Mouse (Mus musculus) neural tube, embryonic 15.5 days (tissue): ENCODE data around the gene Tet2. TPM values are rescaled to one million over a fixed set of nuclear protein-coding genes. Genes with fewer than 3 reads are reported as not detected.
"Not testable (repeated sequence)": the region's sequence is repeated elsewhere in the genome, so short reads cannot be mapped to it uniquely, and the experiment has no call there.

Experiments
- ATAC-seq: fragments of 200-750 bp; cut with Nextera tagmentation; 2 replicates; pipeline ENCODE4 v1.8.0; 2017; ENCODE audit warnings: mild to moderate bottlenecking, moderate TSS enrichment, moderate library complexity; ENCODE audit not compliant: low FRiP score
- H3K27ac ChIP-seq: fragments of 300-500 bp; sonication (generic); replicated peaks from 2 replicates; pipeline ENCODE4 v1.5.1; 2015; ENCODE audit warnings: mild to moderate bottlenecking, inconsistent platforms
- H3K27me3 ChIP-seq: fragments of 300-500 bp; sonication (generic); replicated peaks from 2 replicates; pipeline ENCODE4 v1.6.1; 2015; ENCODE audit warnings: inconsistent platforms
- H3K36me3 ChIP-seq: fragments of 300-500 bp; sonication (generic); 2 replicates; pipeline ENCODE4 v1.6.1; 2015; ENCODE audit warnings: inconsistent platforms
- H3K4me1 ChIP-seq: fragments of 300-500 bp; sonication (generic); 2 replicates; pipeline ENCODE4 v1.6.1; 2015; ENCODE audit warnings: inconsistent platforms
- H3K4me2 ChIP-seq: fragments of 300-500 bp; sonication (generic); 2 replicates; pipeline ENCODE4 v1.6.1; 2015; ENCODE audit warnings: inconsistent platforms, mild to moderate bottlenecking, moderate library complexity
- H3K4me3 ChIP-seq: fragments of 300-500 bp; sonication (generic); replicated peaks from 2 replicates; pipeline ENCODE4 v1.5.1; 2015; ENCODE audit warnings: mild to moderate bottlenecking, inconsistent platforms
- H3K9ac ChIP-seq: fragments of 300-500 bp; sonication (generic); replicated peaks from 2 replicates; pipeline ENCODE4 v1.6.1; 2015; ENCODE audit warnings: mild to moderate bottlenecking, inconsistent platforms
- H3K9me3 ChIP-seq: fragments of 300-500 bp; sonication (generic); replicated peaks from 2 replicates; pipeline ENCODE4 v1.6.1; 2016; ENCODE audit warnings: inconsistent platforms
- WGBS: fragments of 180-500 bp; shearing (Covaris S2); methylation state at CpG from one replicate; pipeline ENCODE4 v1.1.7; 2015; ENCODE audit warnings: mixed read lengths; 5-methylcytosine and 5-hydroxymethylcytosine counted together
- polyA plus RNA-seq: library from polyadenylated mRNA; unstranded; fragments of >200 nt; fragmentation: Nextera tagmentation; extraction: Ambion mirVana; gene quantifications from 2 replicates; pipeline ENCODE4 v1.2.1, GENCODE M21; 2015

Tet2 gene
- polyA plus RNA-seq: 15.2 and 15.7 TPM in 2 replicates

GRCm38 (mm10) chr3:133544551-133545303 is at the start of gene Tet2:
Gene Tet2, minus strand, starts transcription at chr3:133545139.
- peak within 1 kb of the TSS; percentile 95 for H3K27ac ChIP-seq
- under 1% methylated on average over 72 of the region's 73 CpGs for WGBS
- H3K4me2 ChIP-seq: peak within 1 kb of the TSS; percentile 87
- H3K36me3 ChIP-seq: no peaks in the 10 kb centered on the region
- H3K4me1 ChIP-seq: peaks cover 25% of the 10 kb centered on the region
- H3K4me3 ChIP-seq: peak within 1 kb of the TSS; percentile 77
- no peaks in the 10 kb centered on the region for H3K9me3 ChIP-seq
- peak within 1 kb of the TSS; percentile 73 for H3K9ac ChIP-seq
- peak; percentile 72 for ATAC-seq
- H3K27me3 ChIP-seq: no peaks in the 10 kb centered on the region

GRCm38 (mm10) chr3:133592995-133593394 is 48.1 kb upstream of the Tet2 start:
- not testable (repeated sequence) for H3K4me2 ChIP-seq, H3K9ac ChIP-seq, H3K36me3 ChIP-seq, H3K27ac ChIP-seq, H3K4me1 ChIP-seq, H3K9me3 ChIP-seq, H3K27me3 ChIP-seq, H3K4me3 ChIP-seq, ATAC-seq
- 90% methylated on average over 2 of the region's 2 CpGs for WGBS

GRCm38 (mm10) chr3:133590506-133591152 is 45.7 kb upstream of the Tet2 start:
- no peaks in the 10 kb centered on the region for H3K36me3 ChIP-seq
- no peaks in the 10 kb centered on the region for H3K4me1 ChIP-seq
- no peak overlapping the region for H3K9ac ChIP-seq
- no peak overlapping the region for H3K27ac ChIP-seq
- ATAC-seq: no peak
- no peaks in the 10 kb centered on the region for H3K27me3 ChIP-seq
- H3K4me2 ChIP-seq: no peak overlapping the region
- no peak overlapping the region for H3K4me3 ChIP-seq
- 92% methylated on average over 7 of the region's 7 CpGs for WGBS
- H3K9me3 ChIP-seq: no peaks in the 10 kb centered on the region

GRCm38 (mm10) chr3:133585010-133585409 is 40.1 kb upstream of the Tet2 start:
- H3K36me3 ChIP-seq: no peaks in the 10 kb centered on the region
- no peak overlapping the region for H3K9ac ChIP-seq
- H3K27ac ChIP-seq: no peak overlapping the region
- no peak for ATAC-seq
- H3K4me1 ChIP-seq: no peaks in the 10 kb centered on the region
- H3K4me2 ChIP-seq: no peak overlapping the region
- 76% methylated on average over 2 of the region's 2 CpGs for WGBS
- no peaks in the 10 kb centered on the region for H3K9me3 ChIP-seq
- no peak overlapping the region for H3K4me3 ChIP-seq
- no peaks in the 10 kb centered on the region for H3K27me3 ChIP-seq

GRCm38 (mm10) chr3:133583411-133584025 is 38.6 kb upstream of the Tet2 start:
- Histone ChIP-seq H3K9me3 (no peaks in the 10 kb centered on the region), H3K36me3 (no peaks in the 10 kb centered on the region), H3K27me3 (no peaks in the 10 kb centered on the region), H3K4me1 (no peaks in the 10 kb centered on the region), H3K4me3 (no peak overlapping the region), H3K4me2 (no peak overlapping the region), H3K9ac (no peak overlapping the region), H3K27ac (no peak overlapping the region)
- WGBS: 91% methylated on average over 9 of the region's 9 CpGs
- no peak for ATAC-seq

GRCm38 (mm10) chr3:133582969-133583368 is 38.0 kb upstream of the Tet2 start:
- Histone ChIP-seq H3K4me2 (no peak overlapping the region), H3K27ac (no peak overlapping the region), H3K4me1 (no peaks in the 10 kb centered on the region), H3K4me3 (no peak overlapping the region), H3K9me3 (no peaks in the 10 kb centered on the region), H3K9ac (no peak overlapping the region), H3K36me3 (no peaks in the 10 kb centered on the region), H3K27me3 (no peaks in the 10 kb centered on the region)
- 79% methylated on average over 4 of the region's 4 CpGs for WGBS
- no peak for ATAC-seq

GRCm38 (mm10) chr3:133582096-133582495 is 37.2 kb upstream of the Tet2 start:
- Histone ChIP-seq H3K9me3 (no peaks in the 10 kb centered on the region), H3K27me3 (no peaks in the 10 kb centered on the region), H3K27ac (no peak overlapping the region), H3K4me2 (no peak overlapping the region), H3K4me3 (no peak overlapping the region), H3K4me1 (no peaks in the 10 kb centered on the region), H3K36me3 (no peaks in the 10 kb centered on the region), H3K9ac (no peak overlapping the region)
- ATAC-seq: no peak
- 85% methylated on average over 5 of the region's 5 CpGs for WGBS

GRCm38 (mm10) chr3:133581541-133581940 is 36.6 kb upstream of the Tet2 start:
- 83% methylated on average over 4 of the region's 4 CpGs for WGBS
- no peak overlapping the region for H3K4me3 ChIP-seq
- no peak overlapping the region for H3K27ac ChIP-seq
- no peak overlapping the region for H3K4me2 ChIP-seq
- no peaks in the 10 kb centered on the region for H3K36me3 ChIP-seq
- no peaks in the 10 kb centered on the region for H3K4me1 ChIP-seq
- ATAC-seq: no peak
- H3K9me3 ChIP-seq: no peaks in the 10 kb centered on the region
- H3K27me3 ChIP-seq: no peaks in the 10 kb centered on the region
- H3K9ac ChIP-seq: no peak overlapping the region

- 93% methylated on average over 9 of the region's 9 CpGs for WGBS
- H3K9me3 ChIP-seq: no peaks in the 10 kb centered on the region
- no peak overlapping the region for H3K27ac ChIP-seq
- no peaks in the 10 kb centered on the region for H3K27me3 ChIP-seq
- H3K4me2 ChIP-seq: no peak overlapping the region
- H3K36me3 ChIP-seq: no peaks in the 10 kb centered on the region
- H3K4me3 ChIP-seq: no peak overlapping the region
- no peak overlapping the region for H3K9ac ChIP-seq
- no peaks in the 10 kb centered on the region for H3K4me1 ChIP-seq
- ATAC-seq: no peak
These were observed 34.7 kb upstream of the Tet2 start for GRCm38 (mm10) chr3:133579671-133580070.

GRCm38 (mm10) chr3:133579140-133579539 is 34.2 kb upstream of the Tet2 start:
- H3K4me3 ChIP-seq: no peak overlapping the region
- H3K4me2 ChIP-seq: no peak overlapping the region
- H3K27ac ChIP-seq: no peak overlapping the region
- 43% methylated on average over 9 of the region's 9 CpGs for WGBS
- no peaks in the 10 kb centered on the region for H3K9me3 ChIP-seq
- no peak overlapping the region for H3K9ac ChIP-seq
- no peak for ATAC-seq
- H3K36me3 ChIP-seq: no peaks in the 10 kb centered on the region
- no peaks in the 10 kb centered on the region for H3K4me1 ChIP-seq
- no peaks in the 10 kb centered on the region for H3K27me3 ChIP-seq

GRCm38 (mm10) chr3:133574969-133575368 is 30.0 kb upstream of the Tet2 start:
- Histone ChIP-seq H3K27ac (no peak overlapping the region), H3K9ac (no peak overlapping the region), H3K9me3 (no peaks in the 10 kb centered on the region), H3K4me2 (no peak overlapping the region), H3K4me3 (no peak overlapping the region), H3K36me3 (no peaks in the 10 kb centered on the region), H3K4me1 (no peaks in the 10 kb centered on the region), H3K27me3 (no peaks in the 10 kb centered on the region)
- ATAC-seq: no peak
- WGBS: 78% methylated on average over 6 of the region's 6 CpGs

GRCm38 (mm10) chr3:133571961-133572360 is 27.0 kb upstream of the Tet2 start:
- no peak overlapping the region for H3K27ac ChIP-seq
- 76% methylated on average over 5 of the region's 5 CpGs for WGBS
- no peak for ATAC-seq
- H3K9me3 ChIP-seq: no peaks in the 10 kb centered on the region
- H3K36me3 ChIP-seq: no peaks in the 10 kb centered on the region
- H3K4me3 ChIP-seq: no peak overlapping the region
- no peaks in the 10 kb centered on the region for H3K4me1 ChIP-seq
- H3K27me3 ChIP-seq: no peaks in the 10 kb centered on the region
- H3K9ac ChIP-seq: no peak overlapping the region
- H3K4me2 ChIP-seq: no peak overlapping the region
